Mouse (Mus musculus): ENCODE results near the gene Prdx6b.

DNA sequence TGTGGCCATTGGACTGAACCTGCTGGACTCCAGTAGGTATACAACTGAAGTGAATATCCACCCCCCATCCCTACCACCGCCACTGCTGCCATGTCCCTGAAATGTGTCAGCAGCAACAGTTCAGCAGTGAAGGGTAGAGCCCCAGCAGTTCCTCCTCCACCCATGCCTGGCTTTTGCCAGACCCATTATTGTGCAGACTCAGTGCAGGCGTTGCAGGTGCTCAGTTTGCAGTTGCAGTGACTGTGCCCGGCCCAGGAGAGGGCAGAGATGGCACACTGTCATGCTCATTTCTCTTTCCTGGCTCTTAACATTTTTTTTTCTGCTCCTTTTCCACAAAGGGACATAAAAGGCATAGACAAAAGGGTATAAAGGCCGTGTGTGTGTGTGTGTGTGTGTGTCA, 18.5 kb upstream of the Prdx6b start:
- TF ChIP-seq CTCF (IDR thresholded peaks at IDR 0.05; ENCODE audit: borderline replicate concordance, extremely low read depth, insufficient read depth, insufficient read length) (no peak), POLR2A (IDR thresholded peaks at IDR 0.05; ENCODE audit: borderline replicate concordance, extremely low read depth, insufficient read depth, insufficient read length, poor library complexity, severe bottlenecking) (no peak)
